Mouse (Mus musculus): ENCODE results near the gene Ddost. TPM values are rescaled to one million over a fixed set of nuclear protein-coding genes. Genes with fewer than 3 reads are reported as not detected.

Gene Ddost
- polyA plus RNA-seq, 1 experiment, result 112 TPM

DNA sequence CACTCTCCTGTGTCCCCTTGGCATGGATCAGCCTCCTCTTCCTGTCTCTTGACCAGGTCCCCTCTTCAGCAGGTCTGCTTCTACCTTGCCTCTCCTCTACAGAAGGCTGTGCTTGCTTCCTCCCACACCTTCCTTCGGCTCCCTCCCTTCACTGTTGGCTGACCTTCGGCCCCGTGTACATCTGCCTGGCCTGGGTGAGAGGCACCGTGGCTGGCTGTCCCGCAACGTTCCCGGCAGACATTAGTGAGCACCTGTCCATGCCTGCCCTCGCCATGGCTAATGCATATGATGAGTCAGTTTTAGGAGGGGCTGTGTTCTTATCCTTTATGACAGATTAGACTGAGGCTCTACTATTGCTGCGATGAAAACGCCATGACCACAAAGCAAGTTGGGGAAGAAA, 36.7 kb upstream of the Ddost start:
- H3K4me1 ChIP-seq (ENCODE audit: control insufficient read depth, insufficient read depth, low read length), result no peaks in the 10 kb centered on the region
- H3K4me3 ChIP-seq (ENCODE audit: low read depth, low read length), result no peak overlapping the region
- no peaks in the 10 kb centered on the region for H3K9me3 ChIP-seq (replicated peaks; ENCODE audit: control insufficient read depth, insufficient read depth, low read length, poor library complexity, severe bottlenecking)
- H3K9ac ChIP-seq (ENCODE audit: low read depth, poor library complexity, severe bottlenecking), result no peak overlapping the region
- H3K36me3 ChIP-seq (ENCODE audit: control insufficient read depth, insufficient read depth, low read length, poor library complexity, severe bottlenecking), result no peaks in the 10 kb centered on the region
- no peak overlapping the region for H3K27ac ChIP-seq (ENCODE audit: insufficient read depth, low read length)
- TF ChIP-seq POLR2A (IDR thresholded peaks at IDR 0.05; ENCODE audit: insufficient read depth, low read length) (no peak), EP300 (IDR thresholded peaks at IDR 0.05; ENCODE audit: insufficient read depth, low read depth, low read length) (no peak), CTCF (IDR thresholded peaks at IDR 0.05; ENCODE audit: low read depth, low read length) (no peak)
- H3K27me3 ChIP-seq (ENCODE audit: control insufficient read depth, insufficient read depth, low read length, poor library complexity, severe bottlenecking), result no peaks in the 10 kb centered on the region

DNA sequence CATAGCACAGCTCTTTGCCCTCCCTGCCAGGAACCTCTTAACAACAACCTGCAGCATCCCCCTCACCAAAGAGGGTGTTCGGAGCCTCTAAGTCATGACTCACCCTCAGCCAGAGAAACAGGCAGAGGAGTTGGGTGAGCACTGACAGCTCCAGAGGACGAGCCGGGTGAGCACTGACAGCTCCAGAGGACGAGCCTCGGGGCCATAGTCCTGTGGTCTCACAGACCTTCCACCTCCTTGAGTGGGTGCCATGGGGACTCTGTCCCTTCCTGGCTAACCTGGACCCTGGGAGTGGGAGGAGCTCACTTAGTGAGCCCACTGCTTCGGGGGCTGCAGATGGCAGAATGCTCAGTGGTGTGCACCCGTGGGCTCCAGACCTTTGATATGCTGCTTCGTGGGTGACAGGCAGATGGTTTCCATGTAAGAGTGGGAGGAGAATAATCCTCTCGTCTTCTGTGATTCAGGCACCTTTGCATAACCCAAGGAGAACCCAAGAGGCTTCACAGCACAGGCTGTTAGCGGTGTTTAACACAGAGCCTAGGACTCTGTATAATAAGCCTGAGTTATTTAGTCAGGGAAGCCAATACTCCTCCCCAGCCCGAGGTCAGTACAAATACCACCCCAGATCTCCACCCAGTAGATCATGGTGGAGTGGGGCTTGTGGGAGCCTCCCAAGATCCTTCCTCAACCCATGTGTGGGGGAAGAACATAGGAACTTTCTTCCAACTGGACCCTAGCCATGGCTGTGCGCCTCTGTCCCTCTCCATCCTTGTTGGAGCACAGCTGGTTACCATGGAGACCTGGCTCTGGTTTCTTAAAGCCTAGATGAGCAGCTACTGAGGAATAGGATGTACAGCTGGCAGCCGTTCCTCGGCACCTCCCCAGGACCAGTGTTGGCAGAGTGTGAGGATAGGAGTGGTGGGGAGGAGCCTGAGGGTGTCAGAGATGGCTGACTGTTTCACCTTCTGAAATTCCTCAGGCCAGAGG, 32.2 kb upstream of the Ddost start:
- no peak for TF ChIP-seq CTCF (IDR thresholded peaks at IDR 0.05; ENCODE audit: low read depth, low read length)
- TF ChIP-seq POLR2A (IDR thresholded peaks at IDR 0.05; ENCODE audit: insufficient read depth, low read length), result no peak
- TF ChIP-seq EP300 (IDR thresholded peaks at IDR 0.05; ENCODE audit: insufficient read depth, low read depth, low read length), result no peak
- Histone ChIP-seq H3K27ac (ENCODE audit: insufficient read depth, low read length) (no peak overlapping the region), H3K4me1 (ENCODE audit: control insufficient read depth, insufficient read depth, low read length) (no peaks in the 10 kb centered on the region), H3K9me3 (replicated peaks; ENCODE audit: control insufficient read depth, insufficient read depth, low read length, poor library complexity, severe bottlenecking) (no peaks in the 10 kb centered on the region), H3K4me3 (ENCODE audit: low read depth, low read length) (no peak overlapping the region), H3K9ac (ENCODE audit: low read depth, poor library complexity, severe bottlenecking) (no peak overlapping the region), H3K36me3 (ENCODE audit: control insufficient read depth, insufficient read depth, low read length, poor library complexity, severe bottlenecking) (no peaks in the 10 kb centered on the region), H3K27me3 (ENCODE audit: control insufficient read depth, insufficient read depth, low read length, poor library complexity, severe bottlenecking) (no peaks in the 10 kb centered on the region)

DNA sequence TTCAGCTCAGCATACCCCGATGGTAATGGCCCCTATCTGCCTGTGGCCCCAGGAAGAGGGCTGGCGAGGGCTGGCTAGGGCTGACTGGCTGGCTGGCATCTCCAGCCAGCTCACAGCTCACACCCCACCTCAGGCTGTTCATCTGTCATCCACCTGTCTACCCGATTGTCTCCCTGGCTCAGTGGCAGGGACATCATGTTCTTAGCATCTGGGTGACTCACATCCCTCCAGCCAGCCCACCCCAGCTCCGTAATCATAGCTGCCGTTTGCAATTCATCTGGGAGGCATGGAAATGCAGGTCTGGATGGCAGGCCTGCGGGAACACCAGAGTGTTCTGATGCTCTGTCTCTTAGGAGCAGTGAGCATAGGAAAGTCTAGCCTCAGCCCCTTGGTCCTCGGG, 26.2 kb upstream of the Ddost start:
- Histone ChIP-seq H3K4me3 (ENCODE audit: low read depth, low read length) (no peak overlapping the region), H3K27me3 (ENCODE audit: control insufficient read depth, insufficient read depth, low read length, poor library complexity, severe bottlenecking) (no peaks in the 10 kb centered on the region), H3K36me3 (ENCODE audit: control insufficient read depth, insufficient read depth, low read length, poor library complexity, severe bottlenecking) (no peaks in the 10 kb centered on the region), H3K9ac (ENCODE audit: low read depth, poor library complexity, severe bottlenecking) (no peak overlapping the region), H3K27ac (ENCODE audit: insufficient read depth, low read length) (no peak overlapping the region), H3K4me1 (ENCODE audit: control insufficient read depth, insufficient read depth, low read length) (no peaks in the 10 kb centered on the region), H3K9me3 (replicated peaks; ENCODE audit: control insufficient read depth, insufficient read depth, low read length, poor library complexity, severe bottlenecking) (no peaks in the 10 kb centered on the region)
- TF ChIP-seq POLR2A (IDR thresholded peaks at IDR 0.05; ENCODE audit: insufficient read depth, low read length) (no peak), EP300 (IDR thresholded peaks at IDR 0.05; ENCODE audit: insufficient read depth, low read depth, low read length) (no peak)

DNA sequence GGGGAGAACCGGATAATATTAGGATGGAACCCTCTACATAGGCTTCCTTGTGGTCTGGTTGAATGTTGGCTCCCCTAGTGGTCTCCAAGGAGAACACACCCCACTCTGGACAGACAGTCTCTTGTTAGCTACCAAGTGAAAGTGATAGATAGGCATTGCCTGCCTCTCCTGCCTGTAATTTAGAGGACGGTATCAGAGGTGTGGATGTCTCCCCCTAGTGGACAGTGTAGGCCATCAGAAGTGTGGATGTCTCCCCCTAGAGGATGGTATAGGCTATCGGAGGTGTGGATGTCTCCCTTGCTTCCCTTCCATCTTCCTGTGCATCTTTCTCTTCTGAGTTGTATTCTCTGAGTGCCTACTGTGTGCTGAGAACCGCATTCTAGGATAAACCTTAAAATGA, 21.7 kb upstream of the Ddost start:
- Histone ChIP-seq H3K9ac (ENCODE audit: low read depth, poor library complexity, severe bottlenecking) (no peak overlapping the region), H3K27me3 (ENCODE audit: control insufficient read depth, insufficient read depth, low read length, poor library complexity, severe bottlenecking) (no peaks in the 10 kb centered on the region), H3K4me3 (ENCODE audit: low read depth, low read length) (no peak overlapping the region), H3K27ac (ENCODE audit: insufficient read depth, low read length) (no peak overlapping the region), H3K9me3 (replicated peaks; ENCODE audit: control insufficient read depth, insufficient read depth, low read length, poor library complexity, severe bottlenecking) (no peaks in the 10 kb centered on the region), H3K4me1 (ENCODE audit: control insufficient read depth, insufficient read depth, low read length) (no peaks in the 10 kb centered on the region), H3K36me3 (ENCODE audit: control insufficient read depth, insufficient read depth, low read length, poor library complexity, severe bottlenecking) (no peaks in the 10 kb centered on the region)
- no peak for TF ChIP-seq EP300 (IDR thresholded peaks at IDR 0.05; ENCODE audit: insufficient read depth, low read depth, low read length)
- peak; percentile 100 for TF ChIP-seq CTCF (IDR thresholded peaks at IDR 0.05; ENCODE audit: low read depth, low read length)

DNA sequence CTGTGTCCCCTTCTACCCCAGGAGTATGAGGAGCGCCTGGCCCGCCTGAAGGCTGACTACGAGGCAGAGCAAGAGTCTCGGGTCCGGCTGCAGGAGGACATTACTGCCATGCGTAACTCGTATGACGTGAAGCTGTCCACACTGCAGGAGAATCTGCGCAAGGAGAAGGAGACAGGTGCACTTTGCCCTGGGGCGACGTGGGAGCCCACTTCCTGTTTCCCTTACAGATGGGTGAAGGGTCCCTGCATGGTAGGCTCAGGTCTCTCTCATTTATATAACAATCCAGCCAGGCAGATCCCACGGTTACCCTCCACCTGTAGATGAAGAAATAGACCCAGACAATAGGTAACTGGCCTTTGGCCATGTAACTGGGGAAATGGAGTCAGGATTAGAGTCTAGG, 18.1 kb upstream of the Ddost start:
- TF ChIP-seq POLR2A (IDR thresholded peaks at IDR 0.05; ENCODE audit: insufficient read depth, low read length) (no peak), CTCF (IDR thresholded peaks at IDR 0.05; ENCODE audit: low read depth, low read length) (no peak), EP300 (IDR thresholded peaks at IDR 0.05; ENCODE audit: insufficient read depth, low read depth, low read length) (no peak)
- H3K4me1 ChIP-seq (ENCODE audit: control insufficient read depth, insufficient read depth, low read length), result no peaks in the 10 kb centered on the region
- no peak overlapping the region for H3K27ac ChIP-seq (ENCODE audit: insufficient read depth, low read length)
- no peaks in the 10 kb centered on the region for H3K27me3 ChIP-seq (ENCODE audit: control insufficient read depth, insufficient read depth, low read length, poor library complexity, severe bottlenecking)
- H3K36me3 ChIP-seq (ENCODE audit: control insufficient read depth, insufficient read depth, low read length, poor library complexity, severe bottlenecking), result no peaks in the 10 kb centered on the region
- no peak overlapping the region for H3K4me3 ChIP-seq (ENCODE audit: low read depth, low read length)
- no peak overlapping the region for H3K9ac ChIP-seq (ENCODE audit: low read depth, poor library complexity, severe bottlenecking)
- H3K9me3 ChIP-seq (replicated peaks; ENCODE audit: control insufficient read depth, insufficient read depth, low read length, poor library complexity, severe bottlenecking), result no peaks in the 10 kb centered on the region

DNA sequence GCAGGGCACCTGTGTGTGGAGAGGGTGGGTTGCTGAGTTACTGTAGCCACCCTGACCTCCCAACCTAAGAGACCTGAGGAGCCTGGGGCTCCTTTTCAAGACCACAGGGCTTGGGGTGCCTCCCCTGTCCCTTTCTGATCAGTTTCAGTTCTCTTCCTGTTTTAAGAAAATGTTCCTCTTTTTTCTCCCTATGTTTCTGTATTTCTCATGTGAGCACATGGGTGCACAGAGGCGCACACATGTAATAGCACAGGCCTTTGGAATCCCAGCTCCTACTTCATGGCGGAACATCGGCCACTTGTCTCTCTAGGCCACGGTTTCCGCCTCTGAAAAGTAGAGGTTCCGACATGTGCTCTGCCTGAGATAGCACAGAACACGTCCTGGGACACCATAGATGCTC, 15.8 kb upstream of the Ddost start:
- Histone ChIP-seq H3K27ac (ENCODE audit: insufficient read depth, low read length) (no peak overlapping the region), H3K27me3 (ENCODE audit: control insufficient read depth, insufficient read depth, low read length, poor library complexity, severe bottlenecking) (no peaks in the 10 kb centered on the region), H3K4me3 (ENCODE audit: low read depth, low read length) (no peak overlapping the region), H3K36me3 (ENCODE audit: control insufficient read depth, insufficient read depth, low read length, poor library complexity, severe bottlenecking) (no peaks in the 10 kb centered on the region), H3K9ac (ENCODE audit: low read depth, poor library complexity, severe bottlenecking) (no peak overlapping the region), H3K4me1 (ENCODE audit: control insufficient read depth, insufficient read depth, low read length) (no peaks in the 10 kb centered on the region), H3K9me3 (replicated peaks; ENCODE audit: control insufficient read depth, insufficient read depth, low read length, poor library complexity, severe bottlenecking) (no peaks in the 10 kb centered on the region)
- TF ChIP-seq EP300 (IDR thresholded peaks at IDR 0.05; ENCODE audit: insufficient read depth, low read depth, low read length), result no peak
- TF ChIP-seq POLR2A (IDR thresholded peaks at IDR 0.05; ENCODE audit: insufficient read depth, low read length), result no peak
- TF ChIP-seq CTCF (IDR thresholded peaks at IDR 0.05; ENCODE audit: low read depth, low read length), result no peak
